Mouse (Mus musculus): ENCODE results near the gene Rbpj. TPM values are rescaled to one million over a fixed set of nuclear protein-coding genes. Genes with fewer than 3 reads are reported as not detected.

Rbpj gene
- polyA plus RNA-seq, 1 experiment, result 25.7 TPM

- no peak for DNase-seq
- 95% methylated on average over 10 of the region's 10 CpGs for WGBS
- no peaks in the 10 kb centered on the region for H3K27me3 ChIP-seq (ENCODE audit: control insufficient read depth, insufficient read depth, low read length)
- TF ChIP-seq POLR2A (IDR thresholded peaks at IDR 0.05; ENCODE audit: control insufficient read depth, extremely low read depth, insufficient read depth, low read length, poor library complexity) (no peak), CTCF (IDR thresholded peaks at IDR 0.05; ENCODE audit: borderline replicate concordance, control insufficient read depth, extremely low read depth, insufficient read depth, low read length, poor library complexity) (no peak)
- H3K4me3 ChIP-seq (ENCODE audit: control insufficient read depth, insufficient read depth, low read length), result no peak overlapping the region
- no peaks in the 10 kb centered on the region for H3K36me3 ChIP-seq (ENCODE audit: control insufficient read depth, insufficient read depth, low read length)
- no peaks in the 10 kb centered on the region for H3K4me1 ChIP-seq (replicated peaks; ENCODE audit: control insufficient read depth, insufficient read depth, low read length)
- H3K27ac ChIP-seq (ENCODE audit: control insufficient read depth, insufficient read depth, low read length), result no peak overlapping the region
These were observed 111.4 kb downstream of the Rbpj start for GRCm38 (mm10) chr5:53577272-53577889.

GRCm38 (mm10) chr5:53584069-53584767, 118.3 kb downstream of the Rbpj start:
- H3K27me3 ChIP-seq (ENCODE audit: control insufficient read depth, insufficient read depth, low read length), result no peaks in the 10 kb centered on the region
- no peak overlapping the region for H3K27ac ChIP-seq (ENCODE audit: control insufficient read depth, insufficient read depth, low read length)
- H3K36me3 ChIP-seq (ENCODE audit: control insufficient read depth, insufficient read depth, low read length), result no peaks in the 10 kb centered on the region
- DNase-seq, result peak; percentile 15
- WGBS, result 63% methylated on average over 9 of the region's 9 CpGs
- no peak for TF ChIP-seq CTCF (IDR thresholded peaks at IDR 0.05; ENCODE audit: borderline replicate concordance, control insufficient read depth, extremely low read depth, insufficient read depth, low read length, poor library complexity)
- peaks cover 8% of the 10 kb centered on the region for H3K4me1 ChIP-seq (replicated peaks; ENCODE audit: control insufficient read depth, insufficient read depth, low read length)
- no peak overlapping the region for H3K4me3 ChIP-seq (ENCODE audit: control insufficient read depth, insufficient read depth, low read length)

GRCm38 (mm10) chr5:53588421-53589171, 122.6 kb downstream of the Rbpj start:
- no peaks in the 10 kb centered on the region for H3K36me3 ChIP-seq (ENCODE audit: control insufficient read depth, insufficient read depth, low read length)
- H3K27ac ChIP-seq (ENCODE audit: control insufficient read depth, insufficient read depth, low read length), result peak overlapping the region; percentile 57; the same call in 1 of the 2 replicates
- DNase-seq, result peak; percentile 21
- WGBS, result under 1% methylated on average over 31 of the region's 34 CpGs
- no peak for TF ChIP-seq CTCF (IDR thresholded peaks at IDR 0.05; ENCODE audit: borderline replicate concordance, control insufficient read depth, extremely low read depth, insufficient read depth, low read length, poor library complexity)
- no peak for TF ChIP-seq POLR2A (IDR thresholded peaks at IDR 0.05; ENCODE audit: control insufficient read depth, extremely low read depth, insufficient read depth, low read length, poor library complexity)
- no peaks in the 10 kb centered on the region for H3K27me3 ChIP-seq (ENCODE audit: control insufficient read depth, insufficient read depth, low read length)
- peak overlapping the region; percentile 61 for H3K4me3 ChIP-seq (ENCODE audit: control insufficient read depth, insufficient read depth, low read length)
- peaks cover 14% of the 10 kb centered on the region for H3K4me1 ChIP-seq (replicated peaks; ENCODE audit: control insufficient read depth, insufficient read depth, low read length)

GRCm38 (mm10) chr5:53589172-53589960, 123.4 kb downstream of the Rbpj start:
- under 1% methylated on average over 71 of the region's 72 CpGs for WGBS
- TF ChIP-seq CTCF (IDR thresholded peaks at IDR 0.05; ENCODE audit: borderline replicate concordance, control insufficient read depth, extremely low read depth, insufficient read depth, low read length, poor library complexity), result no peak
- 0 out of 2 replicates have a peak, but pooled peaks have one; percentile 41 for TF ChIP-seq POLR2A (IDR thresholded peaks at IDR 0.05; ENCODE audit: control insufficient read depth, extremely low read depth, insufficient read depth, low read length, poor library complexity)
- Histone ChIP-seq H3K27ac (ENCODE audit: control insufficient read depth, insufficient read depth, low read length) (peak overlapping the region; percentile 57; the same call in 1 of the 2 replicates), H3K27me3 (ENCODE audit: control insufficient read depth, insufficient read depth, low read length) (no peaks in the 10 kb centered on the region), H3K36me3 (ENCODE audit: control insufficient read depth, insufficient read depth, low read length) (no peaks in the 10 kb centered on the region), H3K4me1 (replicated peaks; ENCODE audit: control insufficient read depth, insufficient read depth, low read length) (peaks cover 8% of the 10 kb centered on the region), H3K4me3 (ENCODE audit: control insufficient read depth, insufficient read depth, low read length) (peak overlapping the region; percentile 61)
- peak; percentile 94 for DNase-seq

- peak overlapping the region; percentile 37; the same call in 1 of the 2 replicates for H3K27ac ChIP-seq (ENCODE audit: control insufficient read depth, insufficient read depth, low read length)
- DNase-seq, result peak; percentile 93
- H3K4me1 ChIP-seq (replicated peaks; ENCODE audit: control insufficient read depth, insufficient read depth, low read length), result peaks cover 8% of the 10 kb centered on the region
- WGBS, result under 1% methylated on average over 57 of the region's 59 CpGs
- no peaks in the 10 kb centered on the region for H3K36me3 ChIP-seq (ENCODE audit: control insufficient read depth, insufficient read depth, low read length)
- H3K4me3 ChIP-seq (ENCODE audit: control insufficient read depth, insufficient read depth, low read length), result peak overlapping the region; percentile 61
- no peaks in the 10 kb centered on the region for H3K27me3 ChIP-seq (ENCODE audit: control insufficient read depth, insufficient read depth, low read length)
- TF ChIP-seq CTCF (IDR thresholded peaks at IDR 0.05; ENCODE audit: borderline replicate concordance, control insufficient read depth, extremely low read depth, insufficient read depth, low read length, poor library complexity), result 0 out of 2 replicates have a peak, but pooled peaks have one; percentile 36
- TF ChIP-seq POLR2A (IDR thresholded peaks at IDR 0.05; ENCODE audit: control insufficient read depth, extremely low read depth, insufficient read depth, low read length, poor library complexity), result peak; percentile 40; the same call in 1 of the 2 replicates
These were observed 124.3 kb downstream of the Rbpj start for GRCm38 (mm10) chr5:53590179-53590765.
